Mouse (Mus musculus) heart, adult 2 months (tissue): ENCODE data around the gene Fgfr2.

Experiments used
- CTCF ChIP-seq: fragments of 200-600 bp; IDR thresholded peaks from 2 replicates; pipeline ENCODE4 v1.8.1; 2022; ENCODE audit warnings: antibody characterized with exemption, mild to moderate bottlenecking, moderate library complexity
- EP300 ChIP-seq: fragments of 200-500 bp; IDR thresholded peaks from 2 replicates; pipeline ENCODE4 v1.6.1; 2011; ENCODE audit warnings: low read depth, low read length, control low read depth; ENCODE audit not compliant: insufficient read depth

DNA sequence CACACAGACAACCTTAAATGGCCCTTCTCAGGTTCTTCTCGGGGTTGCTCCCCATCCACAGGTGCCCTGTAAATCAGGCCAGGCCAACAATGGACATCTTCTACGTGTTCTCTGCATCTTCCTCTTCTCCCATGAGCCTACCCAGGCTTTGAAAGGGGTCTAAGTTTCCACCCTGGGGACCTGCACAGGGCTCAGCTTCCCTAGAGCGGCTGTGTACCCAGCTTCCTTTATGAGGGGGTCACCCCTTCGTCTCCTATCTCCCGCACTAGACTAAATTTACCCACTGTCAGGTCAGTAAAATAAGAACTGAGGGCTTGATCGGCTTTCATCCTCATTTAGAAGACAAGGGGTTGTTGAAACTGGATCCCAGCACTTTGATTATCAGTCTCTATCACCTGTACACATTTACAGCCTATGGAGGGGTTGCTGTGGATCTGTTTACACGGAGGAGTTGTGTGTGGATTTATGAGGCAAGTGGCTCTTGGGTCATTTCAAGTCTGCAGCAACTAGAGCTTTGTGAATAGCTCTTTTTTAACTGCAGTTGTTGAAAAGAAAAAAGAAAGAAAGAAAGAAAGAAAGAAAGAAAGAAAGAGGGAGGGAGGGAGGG lies 2969.7 kb downstream of the Fgfr2 start:
- TF ChIP-seq CTCF, result no peak
- no peak for TF ChIP-seq EP300
